Mouse (Mus musculus): ENCODE data around the gene Lgr6.

GRCm38 (mm10) chr1:134987173-134987961 lies 117.7 kb downstream of the Lgr6 start:
- peak; percentile 72 for TF ChIP-seq POLR2A (IDR thresholded peaks at IDR 0.05; ENCODE audit: borderline replicate concordance, extremely low read depth, insufficient read depth, insufficient read length, poor library complexity, severe bottlenecking)
- no peak for TF ChIP-seq CTCF (IDR thresholded peaks at IDR 0.05; ENCODE audit: borderline replicate concordance, extremely low read depth, insufficient read depth, insufficient read length)

Measured in brain, embryonic 14.5 days (tissue).